Mouse (Mus musculus) neural tube, embryonic 14.5 days (tissue): Measurements from ENCODE around the gene Eif4a3. TPM values are rescaled to one million over a fixed set of nuclear protein-coding genes. Genes with fewer than 3 reads are reported as not detected.

ENCODE experiments used
- polyA plus RNA-seq: library from polyadenylated mRNA; unstranded; fragments of >200 nt; fragmentation: Nextera tagmentation; extraction: Ambion mirVana; gene quantifications from 2 replicates; pipeline ENCODE4 v1.2.1, GENCODE M21; 2014

The Eif4a3 gene
- polyA plus RNA-seq, 1 experiment from 2014 or later, result 251 TPM

Other genes starting within 250 kb of the Eif4a3 start
- gene Cbx4, start 213.9 kb downstream of the Eif4a3 start, polyA plus RNA-seq, result 14.5 and 15.1 TPM in 2 replicates
- gene Tbc1d16, start 71.6 kb downstream of the Eif4a3 start, polyA plus RNA-seq, result 34.0 and 37.9 TPM in 2 replicates
- 12.0 and 13.5 TPM in 2 replicates for gene Ccdc40, start 71.5 kb downstream of the Eif4a3 start, polyA plus RNA-seq
- 66.0 and 69.1 TPM in 2 replicates for gene Gaa, start 32.2 kb downstream of the Eif4a3 start, polyA plus RNA-seq
- gene Card14, start 7.7 kb upstream of the Eif4a3 start, polyA plus RNA-seq, result 0.25 and 0.32 TPM in 2 replicates
- gene Sgsh, start 55.4 kb upstream of the Eif4a3 start, polyA plus RNA-seq, result 4.4 and 5.0 TPM in 2 replicates
- 5.1 and 5.2 TPM in 2 replicates for gene Slc26a11, start 55.5 kb upstream of the Eif4a3 start, polyA plus RNA-seq
- gene Rnf213, start 93.0 kb upstream of the Eif4a3 start, polyA plus RNA-seq, result 0.72 and 1.7 TPM in 2 replicates
- gene Endov, start 191.3 kb upstream of the Eif4a3 start, polyA plus RNA-seq, result 12.7 and 13.8 TPM in 2 replicates
- 23.7 and 27.4 TPM in 2 replicates for gene Nptx1, start 247.7 kb upstream of the Eif4a3 start, polyA plus RNA-seq